Mouse (Mus musculus) brain, embryonic 14.5 days (tissue): Measurements from ENCODE around the gene Fank1.

Experiments
- CTCF ChIP-seq: fragments of 200-500 bp; IDR thresholded peaks from 2 replicates; pipeline ENCODE4 v1.5.1; 2012; ENCODE audit warnings: inconsistent platforms, mild to moderate bottlenecking, moderate library complexity, borderline replicate concordance; ENCODE audit not compliant: insufficient read depth, insufficient read length; ENCODE audit errors: extremely low read depth
- POLR2A ChIP-seq: fragments of 200-500 bp; IDR thresholded peaks from 2 replicates; pipeline ENCODE4 v1.6.1; 2012; ENCODE audit warnings: mild to moderate bottlenecking, inconsistent platforms, borderline replicate concordance; ENCODE audit not compliant: poor library complexity, insufficient read depth, insufficient read length, severe bottlenecking; ENCODE audit errors: extremely low read depth

DNA sequence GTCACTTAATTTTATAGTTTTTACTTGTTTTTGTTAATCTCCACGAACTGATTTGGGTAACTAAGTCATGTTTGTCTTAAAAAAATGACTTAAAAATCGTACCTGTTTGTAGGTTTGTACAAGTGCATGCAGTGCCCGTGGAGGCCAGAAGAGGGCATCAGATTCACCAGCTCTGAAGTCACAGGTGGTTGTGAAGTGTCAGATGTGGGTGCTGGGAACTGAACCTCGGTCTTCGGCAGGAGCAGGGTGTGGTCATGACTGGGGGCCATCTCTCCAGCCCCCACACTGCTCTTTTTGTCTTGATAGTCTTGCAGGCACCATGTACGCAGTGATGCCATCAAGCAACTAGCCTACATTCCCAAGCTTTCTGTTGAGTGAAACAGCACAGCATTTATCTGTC, 47.1 kb downstream of the Fank1 start:
- TF ChIP-seq POLR2A (no peak), CTCF (peak; percentile 35; the same call in 1 of the 2 replicates)
